23 mouse cellular contexts compared by ENCODE assay signal in genomic region chr10:88309851-88310250, GRCm38 (mm10).
"Had no signal": no experiment of that assay in that cellular context is flagged by ENCODE, and none has a peak within 500 bp of the region (broad histone marks: within the 10 kb centered on the region; RNA-seq: fewer than 3 reads in every experiment).

No protein-coding gene starts in this region.

- H3K36me3 ChIP-seq: heart, embryonic 10.5 days; heart, embryonic 12.5 days; hindbrain, embryonic 10.5 days; hindbrain, embryonic 12.5 days; intestine, embryonic 15.5 days; limb, embryonic 12.5 days; limb, embryonic 15.5 days; liver, embryonic 12.5 days had no signal

- H3K27me3 ChIP-seq: heart, embryonic 12.5 days; hindbrain, embryonic 12.5 days; intestine, embryonic 15.5 days; limb, embryonic 12.5 days; limb, embryonic 15.5 days; liver, embryonic 12.5 days had no signal

- H3K4me1 ChIP-seq: heart, embryonic 10.5 days; heart, embryonic 12.5 days; hindbrain, embryonic 10.5 days; hindbrain, embryonic 12.5 days; intestine, embryonic 15.5 days; limb, embryonic 12.5 days; liver, embryonic 12.5 days had no signal

- H3K4me2 ChIP-seq: heart, embryonic 12.5 days; hindbrain, embryonic 12.5 days; hindbrain, embryonic 14.5 days; intestine, embryonic 15.5 days; limb, embryonic 12.5 days; limb, embryonic 15.5 days; liver, embryonic 12.5 days had no signal

- DNase-seq: heart, adult 2 months; heart, postnatal 10 days; heart, postnatal 4 days; kidney, adult 18-20 months; kidney, adult 8-10 months; kidney, postnatal 10 days; kidney, postnatal 4 days; left cerebral cortex, postnatal 4 days had no signal

- ATAC-seq: hindbrain, embryonic 16.5 days; inflammation-experienced regulatory T-cells, adult 6 months; intestine, embryonic 15.5 days; intestine, postnatal 0 days; liver, embryonic 12.5 days had no signal

- H3K4me3 ChIP-seq: heart, adult 2 months; heart, embryonic 10.5 days; heart, embryonic 12.5 days; hindbrain, embryonic 10.5 days; hindbrain, embryonic 12.5 days; intestine, embryonic 15.5 days; layer of hippocampus, adult 2 months; left cerebral cortex, adult 2 months; limb, embryonic 12.5 days; limb, embryonic 15.5 days; liver, embryonic 12.5 days had no signal

- H3K9me3 ChIP-seq: heart, embryonic 10.5 days; heart, embryonic 12.5 days; hindbrain, embryonic 10.5 days; hindbrain, embryonic 12.5 days; intestine, embryonic 15.5 days; limb, embryonic 12.5 days; limb, embryonic 15.5 days; liver, embryonic 12.5 days had no signal

- H3K27ac ChIP-seq: heart, adult 2 months; heart, embryonic 10.5 days; hindbrain, embryonic 10.5 days; hindbrain, embryonic 12.5 days; hindbrain, embryonic 14.5 days; intestine, embryonic 15.5 days; layer of hippocampus, adult 2 months; left cerebral cortex, adult 2 months; limb, embryonic 12.5 days; limb, embryonic 15.5 days; liver, embryonic 12.5 days; liver, embryonic 14.5 days had no signal

- H3K9ac ChIP-seq: heart, embryonic 12.5 days; hindbrain, embryonic 12.5 days; hindbrain, embryonic 14.5 days; intestine, embryonic 15.5 days; limb, embryonic 12.5 days; limb, embryonic 15.5 days; liver, embryonic 12.5 days; liver, embryonic 14.5 days had no signal
